Mouse (Mus musculus): Measurements from ENCODE around the gene Epha6.

GRCm38 (mm10) chr16:59852689-59853088, 752.6 kb downstream of the Epha6 start:
- no peak for TF ChIP-seq POLR2A (IDR thresholded peaks at IDR 0.05; ENCODE audit: borderline replicate concordance, insufficient read depth, low read length)
- TF ChIP-seq CTCF (IDR thresholded peaks at IDR 0.05; ENCODE audit: borderline replicate concordance, insufficient read depth, low read depth, low read length): no peak
